Mouse (Mus musculus) CH12.LX (cell line): Measurements from ENCODE around the gene Ppp1r3a. TPM values are rescaled to one million over a fixed set of nuclear protein-coding genes. Genes with fewer than 3 reads are reported as not detected.
"Not testable (repeated sequence)": the region's sequence is repeated elsewhere in the genome, so short reads cannot be mapped to it uniquely, and the experiment has no call there.

Source experiments
- DNase-seq: peaks from one replicate; pipeline ENCODE4 v3.0.0-alpha.2; 2013; ENCODE audit errors: extremely low read depth
- H3K27ac ChIP-seq: 2 replicates; pipeline ENCODE4 v1.5.1; 2012; ENCODE audit warnings: low read depth, mild to moderate bottlenecking, control low read depth, moderate library complexity; ENCODE audit not compliant: insufficient read depth
- H3K27me3 ChIP-seq: replicated peaks from 2 replicates; pipeline ENCODE3; 2012; ENCODE audit warnings: inconsistent platforms
- H3K36me3 ChIP-seq, 2 experiments: replicated peaks in 1 of 2; 2 replicates each; pipeline versions ENCODE3 to v1.6.1; 2012; ENCODE audit warnings: inconsistent platforms in 1 of 2, low read length in 1 of 2, mild to moderate bottlenecking in 1 of 2, mixed read lengths in 1 of 2, moderate library complexity in 1 of 2; ENCODE audit not compliant: control insufficient read depth in 1 of 2, insufficient read depth in 1 of 2
- H3K4me1 ChIP-seq, 2 experiments: 2 replicates each; pipeline ENCODE4 v1.6.1; 2012; ENCODE audit warnings: inconsistent platforms in 1 of 2, moderate library complexity in 1 of 2; ENCODE audit not compliant: insufficient read depth in 2 of 2, control insufficient read depth in 1 of 2
- H3K4me2 ChIP-seq: 2 replicates; pipeline ENCODE4 v1.6.1; 2012; ENCODE audit warnings: low read depth, mild to moderate bottlenecking, control low read depth; ENCODE audit not compliant: poor library complexity, insufficient read depth, severe bottlenecking
- H3K4me3 ChIP-seq, 3 experiments: fragments of 150-350 bp in 1 of 3; sonication (generic) in 1 of 3; replicated peaks in 1 of 3; 2 replicates each; pipeline versions ENCODE3 to v1.5.1; 2011 to 2012; ENCODE audit warnings: low read depth in 2 of 3, low read length in 2 of 3, mild to moderate bottlenecking in 2 of 3, moderate library complexity in 2 of 3, control low read depth in 1 of 3, improper control_type of control experiment in 1 of 3, inconsistent platforms in 1 of 3, mixed read lengths in 1 of 3; ENCODE audit not compliant: poor library complexity in 1 of 3
- H3K79me2 ChIP-seq: replicated peaks from 2 replicates; pipeline ENCODE4 v1.6.1; 2012; ENCODE audit warnings: mild to moderate bottlenecking, moderate library complexity; ENCODE audit not compliant: control insufficient read depth, poor library complexity, insufficient read depth, severe bottlenecking; ENCODE audit errors: extremely low read depth
- H3K9ac ChIP-seq: 2 replicates; pipeline ENCODE4 v1.6.1; 2012; ENCODE audit warnings: low read depth, mild to moderate bottlenecking, control low read depth, moderate library complexity; ENCODE audit not compliant: insufficient read depth
- H3K9me3 ChIP-seq: replicated peaks from 2 replicates; pipeline ENCODE3; 2012; ENCODE audit warnings: low read length, inconsistent platforms, mixed read lengths
- CHD1 ChIP-seq: IDR thresholded peaks from 2 replicates; pipeline ENCODE4 v1.6.1; 2012; ENCODE audit warnings: low read depth, low read length, improper control_type of control experiment, inconsistent platforms
- CTCF ChIP-seq, 2 experiments: IDR thresholded peaks in 1 of 2; conservative IDR thresholded peaks in 1 of 2; 2 replicates each; pipeline ENCODE4 v1.5.1; 2011 to 2012; ENCODE audit warnings: low read depth in 2 of 2, low read length in 2 of 2, improper control_type of control experiment in 1 of 2, inconsistent platforms in 1 of 2, mild to moderate bottlenecking in 1 of 2, moderate library complexity in 1 of 2
- IRF4 ChIP-seq: IDR thresholded peaks from 2 replicates; pipeline ENCODE4 v1.6.1; 2014; ENCODE audit warnings: low read depth, mild to moderate bottlenecking, inconsistent platforms, low read length, improper control_type of control experiment
- JUND ChIP-seq: conservative IDR thresholded peaks from 2 replicates; pipeline ENCODE4 v1.6.1; 2011; ENCODE audit warnings: low read depth, low read length, improper control_type of control experiment
- MAX ChIP-seq: IDR thresholded peaks from 2 replicates; pipeline ENCODE4 v1.6.1; 2011; ENCODE audit warnings: low read length, improper control_type of control experiment
- MEF2A ChIP-seq: IDR thresholded peaks from 2 replicates; pipeline ENCODE4 v1.6.1; 2014; ENCODE audit warnings: low read depth, mild to moderate bottlenecking, inconsistent platforms, low read length, improper control_type of control experiment, borderline replicate concordance
- MYC ChIP-seq: IDR thresholded peaks from 2 replicates; pipeline ENCODE4 v1.6.1; 2011; ENCODE audit warnings: low read depth, mild to moderate bottlenecking, improper control_type of control experiment, low read length
- PAX5 ChIP-seq: IDR thresholded peaks from 2 replicates; pipeline ENCODE4 v1.6.1; 2012; ENCODE audit warnings: low read length, inconsistent platforms, mixed read lengths
- POLR2A ChIP-seq: IDR thresholded peaks from 2 replicates; pipeline ENCODE4 v1.6.1; 2011; ENCODE audit warnings: low read depth, mild to moderate bottlenecking, improper control_type of control experiment, low read length
- POLR2AphosphoS2 ChIP-seq: IDR thresholded peaks from 2 replicates; pipeline ENCODE4 v1.6.1; 2011; ENCODE audit warnings: low read depth, low read length, improper control_type of control experiment
- RAD21 ChIP-seq: IDR thresholded peaks from 2 replicates; pipeline ENCODE4 v1.6.1; 2011; ENCODE audit warnings: low read depth, mild to moderate bottlenecking, low read length, improper control_type of control experiment, moderate library complexity
- dilution Hi-C: fragments of 300-500 bp; cut with MboI; formaldehyde crosslinking; loops from 2 replicates; pipeline ENCODE4 v1.14.3; 2020; ENCODE audit warnings: low sequenced_read_pairs; ENCODE audit not compliant: extremely low pct_unique_long_range_greater_than_20kb, extremely low pct_ligation_motif_present
- in situ Hi-C: fragments of 300-500 bp; cut with MboI; formaldehyde crosslinking; loops from 3 replicates; pipeline ENCODE4 v1.14.3; 2019; ENCODE audit warnings: low sequenced_read_pairs, low pct_ligation_motif_present, low pct_unique_long_range_greater_than_20kb, mixed read lengths
- polyA plus RNA-seq: library from polyadenylated mRNA; unstranded; fragments of >175 nt; gene quantifications from 2 replicates; pipeline ENCODE4 v1.2.1, GENCODE M21; 2012; ENCODE audit warnings: low read depth; ENCODE audit not compliant: insufficient read length
- total RNA-seq, 2 experiments: library from RNA; depleted of rRNA; stranded (reverse); fragments of 300-350 nt in 1 of 2; fragments of >200 nt in 1 of 2; gene quantifications; 2 replicates each; pipeline ENCODE4 v1.2.3; 2012 to 2014

The Ppp1r3a gene
- total and polyA plus RNA-seq, 3 experiments, result not detected

DNA sequence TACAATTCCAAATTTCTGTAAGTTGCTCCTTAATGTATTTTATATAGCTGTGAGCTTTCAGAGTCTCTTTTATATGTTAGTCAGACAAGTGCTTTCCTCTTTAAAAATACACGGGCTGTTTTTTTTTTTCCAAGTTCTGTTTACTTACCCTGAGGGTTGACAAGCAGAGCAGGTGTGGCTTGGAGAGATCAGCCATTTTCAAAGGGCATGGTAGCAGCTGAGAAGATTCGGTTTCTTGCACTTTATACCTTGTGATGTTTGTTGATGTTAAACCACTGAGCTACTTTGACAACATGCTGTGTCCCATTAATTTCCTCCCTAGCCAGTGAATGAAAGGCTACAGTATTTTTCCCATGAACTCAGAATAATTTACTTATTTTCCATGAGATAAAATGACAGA is 42.9 kb downstream of the Ppp1r3a start:
- no peak for TF ChIP-seq PAX5
- TF ChIP-seq POLR2AphosphoS2, result no peak
- no peak for TF ChIP-seq MAX
- no peak for TF ChIP-seq CHD1
- no peak for TF ChIP-seq RAD21
- TF ChIP-seq IRF4, result no peak
- no peak for TF ChIP-seq MEF2A
- no peak for TF ChIP-seq MYC
- TF ChIP-seq CTCF (conservative IDR thresholded peaks at IDR 0.05 in 1 of 2, IDR thresholded peaks at IDR 0.05 in 1 of 2; ENCODE audit: low read depth in 2 of 2, low read length in 2 of 2), result no peak
- TF ChIP-seq POLR2A, result no peak
- no peak overlapping the region for H3K4me2 ChIP-seq
- DNase-seq, result no peak
- H3K27ac ChIP-seq, result no peak overlapping the region
- no peak overlapping the region for H3K9ac ChIP-seq
- no peak overlapping the region for H3K4me3 ChIP-seq
- H3K79me2 ChIP-seq, result no peaks in the 10 kb centered on the region
- H3K36me3 ChIP-seq, result no peaks in the 10 kb centered on the region
- in situ Hi-C loops, result no loop called here
- dilution Hi-C loops, result no loop called here
- H3K4me1 ChIP-seq, result no peaks in the 10 kb centered on the region
- no peaks in the 10 kb centered on the region for H3K9me3 ChIP-seq
- H3K27me3 ChIP-seq, result no peaks in the 10 kb centered on the region

DNA sequence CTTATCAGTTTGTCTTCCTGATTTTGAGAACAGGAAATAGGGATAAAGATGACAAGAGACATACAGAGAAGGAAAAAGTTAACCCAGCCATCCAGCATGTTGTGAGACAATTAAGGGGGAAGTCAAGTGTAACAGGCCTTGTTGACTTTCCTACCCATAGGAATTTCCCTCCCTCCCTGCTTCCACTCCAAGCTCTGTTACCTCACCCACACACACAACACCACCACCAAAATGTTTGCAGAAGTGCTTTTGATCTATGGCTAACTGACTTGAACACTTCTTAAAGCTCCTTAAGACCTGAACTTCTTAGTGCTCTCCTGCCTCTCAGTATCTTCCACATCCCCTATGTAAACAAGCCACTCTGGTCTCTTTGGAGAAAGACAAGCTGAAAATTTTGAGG is 55.0 kb downstream of the Ppp1r3a start:
- Histone ChIP-seq H3K27me3 (no peaks in the 10 kb centered on the region), H3K36me3 (no peaks in the 10 kb centered on the region), H3K27ac (no peak overlapping the region), H3K9me3 (no peaks in the 10 kb centered on the region), H3K4me1 (no peaks in the 10 kb centered on the region; a peak in 1 of 4 replicates), H3K4me3 (no peak overlapping the region), H3K79me2 (no peaks in the 10 kb centered on the region), H3K9ac (no peak overlapping the region), H3K4me2 (no peak overlapping the region)
- dilution Hi-C loops (no loop called here), in situ Hi-C loops (no loop called here)
- TF ChIP-seq JUND, result no peak
- DNase-seq, result no peak

DNA sequence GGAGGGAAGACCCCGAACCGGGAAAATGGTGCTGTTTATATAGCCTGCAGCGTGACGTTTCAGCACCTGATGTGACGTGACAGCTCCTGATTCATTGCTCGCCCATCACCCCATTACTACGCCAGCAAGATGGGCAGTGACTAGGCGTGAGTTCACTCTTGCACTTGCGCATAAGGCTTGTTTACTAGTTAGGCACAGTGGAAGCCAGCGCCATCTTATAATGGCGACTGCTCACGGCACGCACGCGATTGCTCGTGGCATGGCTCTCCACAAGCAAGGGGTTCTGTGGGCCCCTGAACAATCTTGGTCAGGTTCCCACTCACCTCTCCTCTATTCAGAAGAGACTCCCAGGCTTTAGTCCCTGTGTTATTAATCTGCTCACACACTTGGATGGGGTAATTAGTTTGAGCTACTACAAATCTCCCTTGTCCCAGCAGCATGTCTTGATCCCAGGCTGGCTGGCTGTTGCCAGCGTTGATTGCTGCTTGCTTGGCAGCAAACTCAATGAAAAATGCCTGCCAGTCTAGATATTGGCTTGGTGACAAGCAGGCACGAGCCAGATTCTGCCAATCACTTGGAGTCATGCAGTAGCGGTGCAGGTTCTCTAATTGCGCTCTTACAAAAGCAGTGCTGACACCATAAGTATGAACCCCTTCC is 75.7 kb downstream of the Ppp1r3a start:
- H3K4me2 ChIP-seq, H3K4me1 ChIP-seq, dilution Hi-C loops, H3K79me2 ChIP-seq, H3K9ac ChIP-seq, H3K36me3 ChIP-seq, H3K9me3 ChIP-seq, DNase-seq, H3K27me3 ChIP-seq, H3K4me3 ChIP-seq, in situ Hi-C loops, H3K27ac ChIP-seq: not testable (repeated sequence)

DNA sequence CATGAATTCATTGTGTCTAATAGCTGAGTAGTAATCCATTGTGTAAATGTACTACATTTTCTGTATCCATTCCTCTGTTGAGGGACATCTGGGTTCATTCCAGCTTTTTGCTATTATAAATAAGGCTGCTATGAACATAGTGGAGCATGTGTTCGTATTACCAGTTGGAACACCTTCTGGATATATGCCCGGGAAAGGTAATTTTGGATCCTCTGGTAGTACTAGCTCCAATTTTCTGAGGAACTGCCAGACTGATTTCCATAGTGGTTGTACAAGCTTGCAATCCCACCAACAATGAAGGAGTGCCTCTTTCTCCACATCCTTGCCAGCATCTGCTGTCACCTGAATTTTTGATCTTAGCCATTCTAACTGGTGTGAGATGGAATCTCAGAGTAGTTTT is 86.1 kb downstream of the Ppp1r3a start:
- H3K4me2 ChIP-seq, H3K9ac ChIP-seq, H3K4me3 ChIP-seq, in situ Hi-C loops, dilution Hi-C loops, H3K27ac ChIP-seq, H3K27me3 ChIP-seq, H3K4me1 ChIP-seq, DNase-seq, H3K36me3 ChIP-seq, H3K79me2 ChIP-seq, H3K9me3 ChIP-seq: not testable (repeated sequence)

DNA sequence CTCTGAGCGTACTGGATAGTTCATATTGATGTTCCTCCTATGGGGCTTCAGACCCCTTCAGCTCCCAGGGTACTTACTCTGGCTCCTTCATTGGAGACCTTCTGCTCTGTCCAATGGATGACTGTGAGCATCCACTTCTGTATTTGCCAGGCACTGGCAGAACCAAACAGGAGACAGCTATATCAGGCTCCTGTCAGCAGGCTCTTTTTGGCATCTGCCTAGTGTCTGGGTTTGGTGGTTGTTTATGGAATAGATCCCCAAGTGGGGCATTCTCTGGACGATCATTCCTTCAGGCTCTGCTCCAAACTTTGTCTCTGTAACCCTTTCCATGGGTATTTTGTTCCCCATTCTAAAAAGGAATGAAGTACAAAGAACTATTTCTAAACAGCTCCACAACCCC is 87.4 kb downstream of the Ppp1r3a start:
- DNase-seq, H3K36me3 ChIP-seq, H3K79me2 ChIP-seq, H3K9ac ChIP-seq, H3K4me2 ChIP-seq, dilution Hi-C loops, H3K4me3 ChIP-seq, H3K9me3 ChIP-seq, in situ Hi-C loops, H3K4me1 ChIP-seq, H3K27ac ChIP-seq, H3K27me3 ChIP-seq: not testable (repeated sequence)
